In genomic region chr4:151902046-151902688, GRCm38 (mm10) we compare ENCODE assay signal across 16 mouse cellular contexts. TPM values are rescaled to one million over a fixed set of nuclear protein-coding genes. Genes with fewer than 3 reads are reported as not detected.
DNase-seq lines count a peak whose midpoint lies in the region; ATAC-seq and TF ChIP-seq lines count a peak whose summit lies in the region.
"Had no signal": no experiment of that assay in that cellular context is flagged by ENCODE, and none has a peak within 500 bp of the region (broad histone marks: within the 10 kb centered on the region; RNA-seq: fewer than 3 reads in every experiment).

No protein-coding gene starts in this region.

- DNase-seq in cerebellum, adult 2 months, result no peak
- no peak for DNase-seq in cerebellum, postnatal 4 days (ENCODE audit: low spot score in 2 of 2)
- peak; percentile 47 for DNase-seq in heart, adult 8-10 months (ENCODE audit: low spot score)
- DNase-seq in heart, adult 11 months, result no peak
- no peak for DNase-seq in liver, adult 2 months (ENCODE audit: extremely low read depth, low read depth, low spot score)
- no peak for DNase-seq in liver, embryonic 11.5 days (ENCODE audit: low spot score)
- DNase-seq in MEL (ENCODE audit: low read depth, low spot score), result no peak
- DNase-seq in midbrain, embryonic 11.5 days (ENCODE audit: low spot score, missing footprints), result no peak
- DNase-seq: forebrain, postnatal 0 days; left cerebral cortex, postnatal 4 days; right cerebral cortex, postnatal 14 days; thymus, postnatal 36 days had no signal

- no peak overlapping the region for H3K4me3 ChIP-seq in cerebellum, adult 2 months (replicated peaks; ENCODE audit: insufficient read depth, low read depth, low read length)
- no peak overlapping the region for H3K4me3 ChIP-seq in liver, adult 2 months (ENCODE audit: insufficient read depth, low read depth, low read length)
- no peak overlapping the region for H3K4me3 ChIP-seq in liver, embryonic 11.5 days (ENCODE audit: low read depth, low read length)
- peak overlapping the region; percentile 60 to 96 for H3K4me3 ChIP-seq in MEL (ENCODE audit: control insufficient read depth in 1 of 2, insufficient read depth in 1 of 2, low read depth in 2 of 2, low read length in 2 of 2)
- no peak overlapping the region for H3K4me3 ChIP-seq in midbrain, embryonic 11.5 days (ENCODE audit: low read depth, low read length)
- H3K4me3 ChIP-seq: liver, embryonic 13.5 days; midbrain, embryonic 10.5 days; neural tube, embryonic 13.5 days had no signal

- ATAC-seq in liver, embryonic 11.5 days (replicated peaks; ENCODE audit: low FRiP score), result no peak
- ATAC-seq in midbrain, embryonic 11.5 days (ENCODE audit: low FRiP score), result no peak
- ATAC-seq: forebrain, postnatal 0 days; hindbrain, postnatal 0 days had no signal

- no peak for TF ChIP-seq EP300 in MEL (IDR thresholded peaks at IDR 0.05; ENCODE audit: low read depth in 1 of 2, low read length in 2 of 2)

- TF ChIP-seq POLR2A in cerebellum, adult 2 months (IDR thresholded peaks at IDR 0.05; ENCODE audit: borderline replicate concordance, insufficient read depth, low read length), result no peak
- TF ChIP-seq POLR2A in liver, adult 2 months (IDR thresholded peaks at IDR 0.05; ENCODE audit: extremely low read depth, insufficient read depth, low read length), result no peak
- TF ChIP-seq POLR2A in MEL (IDR thresholded peaks at IDR 0.05; ENCODE audit: control insufficient read depth in 1 of 2, insufficient read depth in 1 of 2, low read depth in 1 of 2, low read length in 2 of 2, poor library complexity in 1 of 2), result no peak

- H3K9ac ChIP-seq in liver, adult 2 months (ENCODE audit: low read depth, low read length), result no peak overlapping the region
- no peak overlapping the region for H3K9ac ChIP-seq in liver, embryonic 11.5 days (ENCODE audit: low read depth, low read length)
- peak overlapping the region; percentile 60 for H3K9ac ChIP-seq in MEL (ENCODE audit: control insufficient read depth, low read depth, low read length, poor library complexity, severe bottlenecking)
- H3K9ac ChIP-seq in midbrain, embryonic 11.5 days (ENCODE audit: low read length), result no peak overlapping the region
- H3K9ac ChIP-seq: forebrain, postnatal 0 days; liver, embryonic 13.5 days; neural tube, embryonic 13.5 days had no signal

- no peak for TF ChIP-seq RAD21 in MEL (IDR thresholded peaks at IDR 0.05; ENCODE audit: low read depth, low read length)

- 36% methylated on average over 17 of the region's 17 CpGs for WGBS in cerebellum, adult 2 months
- WGBS in liver, adult 2 months, result 73% methylated on average over 17 of the region's 17 CpGs
- whole genome bisulfite sequencing in liver, embryonic 11.5 days, result 67% methylated on average over 17 of the region's 17 CpGs
- WGBS in midbrain, embryonic 11.5 days, result 85% methylated on average over 17 of the region's 17 CpGs

- no peak overlapping the region for H3K4me2 ChIP-seq in liver, embryonic 11.5 days
- no peak overlapping the region for H3K4me2 ChIP-seq in midbrain, embryonic 11.5 days
- H3K4me2 ChIP-seq: liver, embryonic 13.5 days; neural tube, embryonic 13.5 days had no signal

- no peaks in the 10 kb centered on the region for H3K27me3 ChIP-seq in cerebellum, adult 2 months (ENCODE audit: control insufficient read depth, insufficient read depth, low read length)
- H3K27me3 ChIP-seq in liver, adult 2 months (ENCODE audit: control insufficient read depth, insufficient read depth, low read length), result no peaks in the 10 kb centered on the region
- 0 out of 2 replicates have a peak, but pooled peaks cover under 1% of the 10 kb centered on the region for H3K27me3 ChIP-seq in liver, embryonic 11.5 days (replicated peaks; ENCODE audit: control insufficient read depth, insufficient read depth, low read length)
- H3K27me3 ChIP-seq in MEL (ENCODE audit: control insufficient read depth in 1 of 2, insufficient read depth in 2 of 2, low read length in 2 of 2), result no peaks in the 10 kb centered on the region
- no peaks in the 10 kb centered on the region for H3K27me3 ChIP-seq in midbrain, embryonic 11.5 days (ENCODE audit: control insufficient read depth, insufficient read depth, low read length)
- H3K27me3 ChIP-seq: neural tube, embryonic 13.5 days had no signal

- TF ChIP-seq CTCF in cerebellum, adult 2 months (IDR thresholded peaks at IDR 0.05; ENCODE audit: borderline replicate concordance, insufficient read depth, low read depth, low read length), result no peak
- TF ChIP-seq CTCF in liver, adult 2 months (IDR thresholded peaks at IDR 0.05; ENCODE audit: low read depth, low read length), result no peak
- no peak for TF ChIP-seq CTCF in MEL (IDR thresholded peaks at IDR 0.05 in 2 of 3, conservative IDR thresholded peaks at IDR 0.05 in 1 of 3; ENCODE audit: control insufficient read depth in 1 of 3, insufficient read depth in 1 of 3, low read depth in 2 of 3, low read length in 3 of 3, poor library complexity in 1 of 3, severe bottlenecking in 1 of 3)

- no peaks in the 10 kb centered on the region for H3K79me2 ChIP-seq in liver, adult 2 months (ENCODE audit: control insufficient read depth, insufficient read depth, low read length)
- no peaks in the 10 kb centered on the region for H3K79me2 ChIP-seq in MEL (ENCODE audit: control insufficient read depth, insufficient read depth, low read length, poor library complexity)

- peak overlapping the region; percentile 54 for H3K27ac ChIP-seq in cerebellum, adult 2 months (ENCODE audit: insufficient read depth, low read length)
- peak overlapping the region; percentile 67; the same call in 1 of the 2 replicates for H3K27ac ChIP-seq in liver, adult 2 months (replicated peaks; ENCODE audit: insufficient read depth, low read depth, low read length)
- no peak overlapping the region for H3K27ac ChIP-seq in liver, embryonic 11.5 days (ENCODE audit: low read depth, low read length)
- peak overlapping the region; percentile 68 for H3K27ac ChIP-seq in MEL (ENCODE audit: control insufficient read depth, low read depth, low read length)
- H3K27ac ChIP-seq in midbrain, embryonic 11.5 days (ENCODE audit: low read depth, low read length), result no peak overlapping the region
- H3K27ac ChIP-seq: hindbrain, postnatal 0 days; liver, embryonic 13.5 days; midbrain, embryonic 10.5 days; neural tube, embryonic 13.5 days had no signal

- peaks cover 16% of the 10 kb centered on the region for H3K4me1 ChIP-seq in cerebellum, adult 2 months (ENCODE audit: control insufficient read depth, insufficient read depth, low read length)
- no peaks in the 10 kb centered on the region for H3K4me1 ChIP-seq in liver, adult 2 months (ENCODE audit: control insufficient read depth, insufficient read depth, low read length)
- no peaks in the 10 kb centered on the region; the same call in 1 of the 2 replicates for H3K4me1 ChIP-seq in liver, embryonic 11.5 days (replicated peaks; ENCODE audit: control insufficient read depth, insufficient read depth, low read length)
- H3K4me1 ChIP-seq in MEL (ENCODE audit: control insufficient read depth in 1 of 2, insufficient read depth in 2 of 2, low read length in 2 of 2), result peaks cover 16 to 41% of the 10 kb centered on the region in 2 experiments
- peaks cover 7% of the 10 kb centered on the region for H3K4me1 ChIP-seq in midbrain, embryonic 11.5 days (ENCODE audit: control insufficient read depth, insufficient read depth, low read length)

- H3K9me3 ChIP-seq in liver, embryonic 11.5 days (ENCODE audit: control insufficient read depth, low read length), result no peaks in the 10 kb centered on the region
- H3K9me3 ChIP-seq in MEL (replicated peaks; ENCODE audit: insufficient read depth, low read length), result no peaks in the 10 kb centered on the region
- no peaks in the 10 kb centered on the region for H3K9me3 ChIP-seq in midbrain, embryonic 11.5 days (ENCODE audit: control insufficient read depth, low read length)
- H3K9me3 ChIP-seq: neural tube, embryonic 13.5 days had no signal

- H3K36me3 ChIP-seq in liver, adult 2 months (ENCODE audit: control insufficient read depth, insufficient read depth, low read length), result no peaks in the 10 kb centered on the region
- H3K36me3 ChIP-seq in liver, embryonic 11.5 days (ENCODE audit: control insufficient read depth, insufficient read depth, low read length), result no peaks in the 10 kb centered on the region
- peaks cover 0 to 30% of the 10 kb centered on the region in 2 experiments; a peak in 2 of 4 replicates for H3K36me3 ChIP-seq in MEL (ENCODE audit: control insufficient read depth in 1 of 2, insufficient read depth in 2 of 2, low read length in 2 of 2)
- no peaks in the 10 kb centered on the region for H3K36me3 ChIP-seq in midbrain, embryonic 11.5 days (ENCODE audit: control insufficient read depth, insufficient read depth, low read length)
- H3K36me3 ChIP-seq: liver, embryonic 13.5 days; midbrain, embryonic 10.5 days; neural tube, embryonic 13.5 days had no signal

TF ChIP-seq in MEL, 35 proteins besides CTCF, POLR2A, EP300 and RAD21 (continues in another document):
- TF ChIP-seq USF2 (IDR thresholded peaks at IDR 0.05; ENCODE audit: borderline replicate concordance in 1 of 2, insufficient read depth in 1 of 2, low read depth in 1 of 2, low read length in 2 of 2) (no peak), HCFC1 (IDR thresholded peaks at IDR 0.05; ENCODE audit: low read depth, low read length) (no peak), GABPA (IDR thresholded peaks at IDR 0.05; ENCODE audit: low read depth, low read length) (no peak), USF1 (IDR thresholded peaks at IDR 0.05; ENCODE audit: low read depth, low read length) (no peak), POLR2AphosphoS2 (IDR thresholded peaks at IDR 0.05; ENCODE audit: low read length) (no peak)

RNA-seq across cellular contexts. Expression of gene Dnajc11, which starts 31.3 kb away (rescaled TPM):
- 73.2 and 77.0 TPM in 2 replicates for polyA plus RNA-seq in cerebellum, adult 2 months (2012; rRNA removed)
- total RNA-seq in heart, adult 8-10 months (2022), result 100 to 1,000 TPM in 1 of 4 experiments, 10 to 100 TPM in 3; 71.2 to 111 (median 87.7) TPM
- total RNA-seq in liver, adult 2 months (2014; rRNA removed), result 23.9 and 27.4 TPM in 2 replicates
- 47.9 and 52.6 TPM in 2 replicates for polyA plus RNA-seq in liver, adult 2 months (2012; rRNA removed)
- 101 and 102 TPM in 2 replicates for polyA plus RNA-seq in liver, embryonic 11.5 days (2014; fragmentation: Nextera tagmentation; extraction: Ambion mirVana)
- total RNA-seq in MEL (2012; rRNA removed), result 109 and 128 TPM in 2 replicates
- 100 to 1,000 TPM; 157 to 278 TPM for polyA plus RNA-seq in MEL (2012; ENCODE audit: insufficient read depth in 1 of 2, insufficient read length in 2 of 2, low read depth in 1 of 2, low replicate concordance in 2 of 2, missing spikeins in 1 of 2)
- 79.3 and 86.8 TPM in 2 replicates for polyA plus RNA-seq in midbrain, embryonic 11.5 days (2014; fragmentation: Nextera tagmentation; extraction: Ambion mirVana)

RNA-seq across cellular contexts. Expression of gene Camta1, which starts 40.5 kb away (rescaled TPM):
- 155 and 168 TPM in 2 replicates for polyA plus RNA-seq in cerebellum, adult 2 months (2012; rRNA removed)
- 100 to 1,000 TPM; 185 to 232 (median 202) TPM for total RNA-seq in heart, adult 8-10 months (2022)
- total RNA-seq in liver, adult 2 months (2014; rRNA removed), result 2.7 and 6.1 TPM in 2 replicates
- polyA plus RNA-seq in liver, adult 2 months (2012; rRNA removed), result 2.4 and 2.7 TPM in 2 replicates
- polyA plus RNA-seq in liver, embryonic 11.5 days (2014; fragmentation: Nextera tagmentation; extraction: Ambion mirVana), result 72.5 and 93.9 TPM in 2 replicates
- total RNA-seq in MEL (2012; rRNA removed), result 23.5 and 28.2 TPM in 2 replicates
- polyA plus RNA-seq in MEL (2012; ENCODE audit: insufficient read depth in 1 of 2, insufficient read length in 2 of 2, low read depth in 1 of 2, low replicate concordance in 2 of 2, missing spikeins in 1 of 2), result 10 to 100 TPM in 1 of 2 experiments, not detected in 1; 87.5 TPM
- 150 TPM in 2 replicates for polyA plus RNA-seq in midbrain, embryonic 11.5 days (2014; fragmentation: Nextera tagmentation; extraction: Ambion mirVana)

Comparison
In these comparisons a context has a peak if more than half of its experiments do, and no peak if none do; other contexts are left out.
1. H3K27ac ChIP-seq: peak in cerebellum, adult 2 months (single experiment), liver, adult 2 months (single experiment) and MEL (single experiment); none in liver, embryonic 11.5 days (single experiment) and midbrain, embryonic 11.5 days (single experiment).
2. H3K4me3 ChIP-seq: peak in MEL (2 of 2); none in cerebellum, adult 2 months (single experiment), liver, adult 2 months (single experiment), liver, embryonic 11.5 days (single experiment) and midbrain, embryonic 11.5 days (single experiment).